Mouse (Mus musculus) embryonic fibroblast, embryonic 13.5 days (primary cell): Measurements from ENCODE around the gene Tmem204.

Source experiments
- CTCF ChIP-seq: IDR thresholded peaks from 2 replicates; pipeline ENCODE4 v1.5.1; 2011; ENCODE audit warnings: mild to moderate bottlenecking, control low read depth, low read length, moderate library complexity, borderline replicate concordance; ENCODE audit not compliant: insufficient read depth
- POLR2A ChIP-seq: IDR thresholded peaks from 2 replicates; pipeline ENCODE4 v1.6.1; 2011; ENCODE audit warnings: low read depth, mild to moderate bottlenecking, control low read depth, low read length, moderate library complexity

DNA sequence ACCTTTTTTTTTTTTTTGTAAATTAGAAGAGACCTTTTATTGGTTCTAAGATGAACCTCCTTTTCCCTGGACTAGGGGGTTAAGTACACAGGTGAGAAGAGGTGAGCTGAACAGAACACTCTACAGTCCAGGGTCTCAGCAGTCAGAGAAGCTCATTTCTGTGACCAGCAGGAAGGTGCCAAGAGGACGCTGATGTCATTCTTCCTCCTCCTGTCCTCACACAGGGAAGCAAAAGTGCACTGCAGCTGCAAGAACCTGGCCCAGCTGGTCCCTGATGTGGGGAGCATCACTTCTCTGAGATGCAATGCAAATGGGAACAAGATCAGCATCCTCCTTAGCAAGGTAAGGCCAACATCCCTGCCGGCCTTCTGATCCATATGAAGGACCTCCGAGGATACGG, 38.1 kb downstream of the Tmem204 start:
- TF ChIP-seq CTCF: no peak
- no peak for TF ChIP-seq POLR2A
